Mouse (Mus musculus) midbrain, embryonic 14.5 days (tissue): Measurements from ENCODE around the gene Ep400. TPM values are rescaled to one million over a fixed set of nuclear protein-coding genes. Genes with fewer than 3 reads are reported as not detected.

Experiments
- ATAC-seq: fragments of 200-750 bp; cut with Nextera tagmentation; 2 replicates; pipeline ENCODE4 v1.8.0; 2017; ENCODE audit warnings: moderate number of reproducible peaks, moderate library complexity; ENCODE audit not compliant: low FRiP score, low TSS enrichment
- DNase-seq: peaks from one replicate; pipeline ENCODE4 v3.0.0-alpha.2; 2015
- H3K27ac ChIP-seq: fragments of 300-500 bp; sonication (generic); replicated peaks from 2 replicates; pipeline ENCODE4 v1.5.1; 2014; ENCODE audit warnings: mild to moderate bottlenecking, low read depth, low read length, moderate library complexity
- H3K27me3 ChIP-seq: fragments of 300-500 bp; sonication (generic); 2 replicates; pipeline ENCODE4 v1.6.1; 2014; ENCODE audit warnings: low read length, control low read depth, mixed read lengths; ENCODE audit not compliant: control insufficient read depth, insufficient read depth
- H3K36me3 ChIP-seq: fragments of 300-500 bp; sonication (generic); 2 replicates; pipeline ENCODE4 v1.6.1; 2014; ENCODE audit warnings: low read length, control low read depth; ENCODE audit not compliant: control insufficient read depth, insufficient read depth
- H3K4me1 ChIP-seq: fragments of 300-500 bp; sonication (generic); 2 replicates; pipeline ENCODE4 v1.6.1; 2014; ENCODE audit warnings: mild to moderate bottlenecking, antibody characterized with exemption, low read length, control low read depth; ENCODE audit not compliant: control insufficient read depth, insufficient read depth
- H3K4me2 ChIP-seq: fragments of 300-500 bp; sonication (generic); 2 replicates; pipeline ENCODE4 v1.6.1; 2014; ENCODE audit warnings: mild to moderate bottlenecking, low read length, moderate library complexity
- H3K4me3 ChIP-seq: fragments of 300-500 bp; sonication (generic); replicated peaks from 2 replicates; pipeline ENCODE4 v1.5.1; 2014; ENCODE audit warnings: low read depth, low read length
- H3K9ac ChIP-seq: fragments of 300-500 bp; sonication (generic); replicated peaks from 2 replicates; pipeline ENCODE4 v1.6.1; 2014; ENCODE audit warnings: mild to moderate bottlenecking, low read length, moderate library complexity
- H3K9me3 ChIP-seq: fragments of 300-500 bp; sonication (generic); 2 replicates; pipeline ENCODE4 v1.6.1; 2016; ENCODE audit warnings: low read length, control low read depth, mixed read lengths; ENCODE audit not compliant: control insufficient read depth
- WGBS: fragments of 180-500 bp; shearing (Covaris S2); extraction: QIAGEN DNeasy Blood & Tissue Kit; methylation state at CpG from one replicate; pipeline ENCODE4 v1.1.7; 2014; 5-methylcytosine and 5-hydroxymethylcytosine counted together
- polyA plus RNA-seq: library from polyadenylated mRNA; unstranded; fragments of >200 nt; fragmentation: Nextera tagmentation; extraction: Ambion mirVana; gene quantifications from 2 replicates; pipeline ENCODE4 v1.2.1, GENCODE M21; 2014

The Ep400 gene
- polyA plus RNA-seq, 1 experiment from 2014 or later = 55.3 TPM

GRCm38 (mm10) chr5:110804012-110804743, 33.7 kb upstream of the Ep400 start:
- H3K9me3 ChIP-seq = no peaks in the 10 kb centered on the region
- H3K27ac ChIP-seq = no peak overlapping the region
- H3K4me1 ChIP-seq = peaks cover 30% of the 10 kb centered on the region
- H3K27me3 ChIP-seq = no peaks in the 10 kb centered on the region
- no peak overlapping the region for H3K4me3 ChIP-seq
- DNase-seq = no peak
- H3K4me2 ChIP-seq = no peak overlapping the region
- no peak for ATAC-seq
- 92% methylated on average over 7 of the region's 7 CpGs for WGBS
- H3K9ac ChIP-seq = no peak overlapping the region
- H3K36me3 ChIP-seq = peaks cover 54% of the 10 kb centered on the region

DNA sequence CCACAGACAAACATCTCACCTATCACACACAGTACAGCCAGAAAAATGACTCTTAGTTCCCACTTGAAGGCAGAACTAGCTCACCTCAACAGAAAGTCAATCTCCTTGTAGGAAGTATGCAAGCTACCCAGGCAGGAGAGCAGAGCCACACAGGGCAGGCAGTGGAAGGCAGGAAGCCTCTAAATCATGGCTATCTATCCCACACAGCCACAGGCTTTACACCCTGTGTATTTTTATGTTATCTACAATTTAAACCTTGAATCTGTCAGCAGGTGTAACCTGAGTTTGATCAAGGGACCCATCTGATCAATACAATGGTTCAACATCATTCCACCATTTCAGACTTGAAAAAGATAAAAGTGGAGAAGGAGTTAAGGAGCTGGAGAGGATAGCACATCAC, 32.3 kb upstream of the Ep400 start:
- Histone ChIP-seq H3K27ac (no peak overlapping the region), H3K9ac (no peak overlapping the region), H3K9me3 (no peaks in the 10 kb centered on the region), H3K4me2 (no peak overlapping the region), H3K36me3 (peaks cover 67% of the 10 kb centered on the region), H3K27me3 (no peaks in the 10 kb centered on the region), H3K4me3 (no peak overlapping the region), H3K4me1 (peaks cover 18% of the 10 kb centered on the region)
- DNase-seq = no peak
- ATAC-seq = no peak

GRCm38 (mm10) chr5:110802186-110802585, 31.7 kb upstream of the Ep400 start:
- WGBS = 88% methylated on average over 4 of the region's 4 CpGs
- Histone ChIP-seq H3K27ac (no peak overlapping the region), H3K9me3 (no peaks in the 10 kb centered on the region), H3K4me2 (no peak overlapping the region), H3K4me3 (no peak overlapping the region), H3K27me3 (no peaks in the 10 kb centered on the region), H3K9ac (no peak overlapping the region), H3K4me1 (peaks cover 13% of the 10 kb centered on the region), H3K36me3 (peaks cover 74% of the 10 kb centered on the region)
- no peak for ATAC-seq
- no peak for DNase-seq

DNA sequence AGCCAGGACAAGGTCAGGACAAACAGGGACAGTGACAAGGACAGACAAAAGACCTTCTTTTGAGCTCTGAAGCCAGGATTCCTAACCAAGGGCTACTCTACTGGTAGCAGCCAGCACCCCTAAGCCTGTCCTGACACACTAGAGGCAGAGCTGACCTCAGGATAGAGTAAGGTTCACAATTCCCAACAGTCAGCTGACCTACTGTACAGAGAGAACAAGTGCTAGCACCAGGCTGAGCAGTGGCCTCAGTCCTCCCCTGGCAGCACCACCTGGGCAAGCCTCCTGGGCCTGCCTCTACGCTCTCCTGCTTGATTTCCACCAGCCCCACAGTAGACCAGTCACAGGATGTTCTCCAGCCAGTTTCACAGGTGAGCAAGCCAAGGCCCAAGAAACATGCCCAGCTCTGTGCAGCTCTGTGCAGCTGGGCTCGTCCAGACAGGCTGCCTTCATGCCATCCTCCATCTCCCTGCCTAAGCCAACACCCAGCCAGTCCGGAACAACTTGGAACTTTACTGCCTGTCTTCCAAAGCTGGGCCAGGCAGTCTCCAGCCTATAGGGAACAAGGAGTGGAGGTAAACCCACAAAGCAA, 30.6 kb upstream of the Ep400 start:
- WGBS = 89% methylated on average over 3 of the region's 3 CpGs
- no peak for ATAC-seq
- peaks cover 74% of the 10 kb centered on the region for H3K36me3 ChIP-seq

GRCm38 (mm10) chr5:110797696-110798095, 27.2 kb upstream of the Ep400 start:
- 79% methylated on average over 4 of the region's 4 CpGs for WGBS
- Histone ChIP-seq H3K4me1 (no peaks in the 10 kb centered on the region), H3K4me3 (no peak overlapping the region), H3K9ac (no peak overlapping the region), H3K4me2 (no peak overlapping the region), H3K9me3 (no peaks in the 10 kb centered on the region), H3K27me3 (no peaks in the 10 kb centered on the region), H3K27ac (no peak overlapping the region), H3K36me3 (peaks cover 91% of the 10 kb centered on the region)
- no peak for ATAC-seq
- no peak for DNase-seq

More for the DNA sequence above, 30.6 kb upstream of the Ep400 start:
- Histone ChIP-seq H3K4me1 (peaks cover 4% of the 10 kb centered on the region; the same call in 1 of the 2 replicates), H3K9ac (no peak overlapping the region), H3K9me3 (no peaks in the 10 kb centered on the region), H3K27me3 (no peaks in the 10 kb centered on the region), H3K27ac (no peak overlapping the region), H3K4me3 (no peak overlapping the region), H3K4me2 (no peak overlapping the region)
- DNase-seq = no peak

DNA sequence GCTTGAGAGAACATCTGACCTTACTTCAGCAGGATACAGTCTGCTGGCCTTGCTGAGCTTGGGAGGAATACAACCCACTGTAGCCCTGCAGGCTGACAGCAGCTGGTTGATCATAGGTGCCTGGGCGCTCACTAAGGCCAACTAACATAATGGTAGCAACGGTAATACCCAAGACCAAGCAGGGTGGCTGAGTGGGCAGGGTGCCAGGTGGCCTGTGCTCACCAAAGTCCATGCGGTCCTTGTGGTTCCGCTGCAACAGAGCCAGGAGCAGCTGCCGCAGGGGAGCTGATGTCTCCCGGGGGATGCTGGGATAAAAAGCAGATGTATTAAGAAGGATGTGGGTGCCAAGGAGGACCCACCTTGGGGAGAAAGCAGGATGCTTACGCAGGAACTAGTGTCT, 23.8 kb upstream of the Ep400 start:
- Histone ChIP-seq H3K36me3 (peaks cover 100% of the 10 kb centered on the region), H3K27ac (no peak overlapping the region), H3K4me2 (no peak overlapping the region), H3K4me1 (no peaks in the 10 kb centered on the region), H3K9ac (no peak overlapping the region), H3K9me3 (no peaks in the 10 kb centered on the region), H3K27me3 (no peaks in the 10 kb centered on the region), H3K4me3 (no peak overlapping the region)
- DNase-seq (no peak), ATAC-seq (no peak)
- 91% methylated on average over 7 of the region's 7 CpGs for WGBS

- WGBS = 67% methylated on average over 5 of the region's 5 CpGs
- Histone ChIP-seq H3K4me3 (no peak overlapping the region), H3K9me3 (no peaks in the 10 kb centered on the region), H3K4me1 (no peaks in the 10 kb centered on the region), H3K27me3 (no peaks in the 10 kb centered on the region), H3K4me2 (no peak overlapping the region), H3K36me3 (peaks cover 90% of the 10 kb centered on the region), H3K9ac (no peak overlapping the region), H3K27ac (no peak overlapping the region)
- peak; percentile 83 for DNase-seq
- 0 out of 2 replicates have a peak, but pooled peaks have one; percentile 34 for ATAC-seq
Observed at GRCm38 (mm10) chr5:110788684-110789083, 18.2 kb upstream of the Ep400 start.

DNA sequence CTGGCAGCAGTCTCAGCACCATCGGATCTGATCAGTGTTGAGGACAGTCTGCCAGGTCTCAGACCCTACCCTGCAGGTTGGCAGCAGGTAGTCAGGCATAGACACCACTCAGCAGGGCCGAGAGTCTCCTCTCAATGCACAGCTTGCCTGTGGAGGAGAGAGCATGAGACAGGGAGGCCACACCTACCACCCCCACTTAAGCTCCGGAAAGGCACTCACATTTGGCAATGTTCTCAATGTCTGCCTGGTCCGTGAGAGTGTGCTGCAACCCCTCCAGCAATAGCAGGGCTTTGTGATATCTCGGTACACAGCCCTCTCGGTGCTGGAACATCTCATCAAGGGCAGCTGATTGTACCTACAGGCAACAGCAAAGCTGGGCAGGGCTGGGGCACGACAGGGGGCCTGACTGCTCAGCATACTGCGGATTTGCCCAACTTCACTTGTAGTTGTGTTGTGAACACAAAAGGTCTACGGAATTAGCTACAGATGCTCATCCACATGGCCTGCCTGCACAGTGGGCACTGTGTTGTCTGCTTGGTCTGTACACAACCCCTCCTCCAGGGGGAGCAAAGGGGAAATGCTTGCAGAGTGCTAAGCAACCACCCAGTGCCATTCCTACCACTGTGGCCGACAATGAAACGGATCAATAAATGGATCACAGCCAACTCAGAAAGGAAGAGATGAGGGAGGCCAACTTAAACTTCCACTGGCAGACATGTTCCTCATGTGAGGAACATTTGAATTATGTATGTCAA, 15.7 kb upstream of the Ep400 start:
- ATAC-seq = no peak; the same call in 1 of the 2 replicates
- 80% methylated on average over 11 of the region's 11 CpGs for WGBS
- peaks cover 66% of the 10 kb centered on the region for H3K36me3 ChIP-seq

More for the DNA sequence above, 15.7 kb upstream of the Ep400 start:
- no peak for DNase-seq
- Histone ChIP-seq H3K4me3 (no peak overlapping the region), H3K9me3 (no peaks in the 10 kb centered on the region), H3K27ac (no peak overlapping the region), H3K4me2 (no peak overlapping the region), H3K27me3 (no peaks in the 10 kb centered on the region), H3K9ac (no peak overlapping the region), H3K4me1 (no peaks in the 10 kb centered on the region)
